Mouse (Mus musculus) leukemia stem cell, adult 10-12 weeks (primary cell): ENCODE results near the gene Preb. TPM values are rescaled to one million over a fixed set of nuclear protein-coding genes. Genes with fewer than 3 reads are reported as not detected.

ENCODE experiments used
- polyA plus RNA-seq: library from polyadenylated mRNA; stranded (reverse); fragments of >175 nt; gene quantifications from 2 replicates; pipeline ENCODE4 v1.2.3, GENCODE M21; 2012; ENCODE audit warnings: low replicate concordance

Preb gene
- polyA plus RNA-seq, result 106 and 114 TPM in 2 replicates

GRCm38 (mm10) chr5:30959966-30960501 is at the start of gene Preb:
Preb (minus strand) TSS chr5:30960361.

GRCm38 (mm10) chr5:30968416-30968815 is 8.3 kb upstream of the Preb start, which contains the start of gene Tcf23:
Tcf23 (plus strand) TSS chr5:30968662.

GRCm38 (mm10) chr5:30944956-30945781 is 15.0 kb downstream of the Preb start, which contains the start of gene Cgref1:
Cgref1 (minus strand) TSS chr5:30945591.

GRCm38 (mm10) chr5:30921256-30922033 is 38.7 kb downstream of the Preb start, which contains the start of gene Khk:
Khk (plus strand) TSS chr5:30921431.

GRCm38 (mm10) chr5:30913060-30913841 is 46.9 kb downstream of the Preb start, which contains the start of gene Emilin1:
Emilin1 (plus strand) TSS chr5:30913402.

GRCm38 (mm10) chr5:30907413-30908059 is 52.6 kb downstream of the Preb start, which contains the start of gene Ost4:
Ost4 (minus strand) TSS chr5:30907788.

Other genes with a start within 250 kb of the Preb start
- gene Dpysl5, start 248.8 kb downstream of the Preb start, polyA plus RNA-seq, result 0.19 and 0.23 TPM in 2 replicates
- 9.3 and 21.1 TPM in 2 replicates for gene Mapre3, start 145.7 kb downstream of the Preb start, polyA plus RNA-seq
- 13.1 and 32.5 TPM in 2 replicates for gene Tmem214, start 92.3 kb downstream of the Preb start, polyA plus RNA-seq
- 40.6 and 66.1 TPM in 2 replicates for gene Agbl5, start 71.7 kb downstream of the Preb start, polyA plus RNA-seq
- gene Ost4, start 52.6 kb downstream of the Preb start, polyA plus RNA-seq, result 52.3 and 99.1 TPM in 2 replicates
- gene Emilin1, start 47.0 kb downstream of the Preb start, polyA plus RNA-seq, result 5.9 and 22.8 TPM in 2 replicates
- gene Khk, start 38.9 kb downstream of the Preb start, polyA plus RNA-seq, result 6.8 and 14.6 TPM in 2 replicates
- not detected in 2 replicates for gene Cgref1, start 14.8 kb downstream of the Preb start, polyA plus RNA-seq
- gene Tcf23, start 8.3 kb upstream of the Preb start, polyA plus RNA-seq, result 0.23 and 0.33 TPM in 2 replicates
- gene Atraid, start 88.0 kb upstream of the Preb start, polyA plus RNA-seq, result 8.0 and 9.4 TPM in 2 replicates
- 1.1 and 10.6 TPM in 2 replicates for gene Slc5a6, start 88.6 kb upstream of the Preb start, polyA plus RNA-seq
- 574 and 647 TPM in 2 replicates for gene Cad, start 94.4 kb upstream of the Preb start, polyA plus RNA-seq
- gene Dnajc5g, start 145.9 kb upstream of the Preb start, polyA plus RNA-seq, result not detected in 2 replicates
- 0.68 TPM in 1 of 2 replicates, not detected in the other for gene Slc30a3, start 147.9 kb upstream of the Preb start, polyA plus RNA-seq
- gene Trim54, start 156.4 kb upstream of the Preb start, polyA plus RNA-seq, result not detected in 2 replicates
- not detected in 2 replicates for gene Ucn, start 178.5 kb upstream of the Preb start, polyA plus RNA-seq
- 8.5 and 16.4 TPM in 2 replicates for gene Mpv17, start 193.9 kb upstream of the Preb start, polyA plus RNA-seq
- 6.5 and 9.2 TPM in 2 replicates for gene Gm29609, start 219.6 kb upstream of the Preb start, polyA plus RNA-seq
- gene Gtf3c2, start 219.8 kb upstream of the Preb start, polyA plus RNA-seq, result 26.5 and 69.9 TPM in 2 replicates
- gene Snx17, start 232.9 kb upstream of the Preb start, polyA plus RNA-seq, result 13.8 and 16.2 TPM in 2 replicates
- 180 and 338 TPM in 2 replicates for gene Eif2b4, start 233.1 kb upstream of the Preb start, polyA plus RNA-seq
- gene Zfp513, start 241.9 kb upstream of the Preb start, polyA plus RNA-seq, result 37.9 and 81.8 TPM in 2 replicates